Mouse (Mus musculus): ENCODE results near the gene A430033K04Rik.
A peak's percentile ranks its signal among the peaks of the same experiment; 100 is the strongest.

Gene A430033K04Rik

DNA sequence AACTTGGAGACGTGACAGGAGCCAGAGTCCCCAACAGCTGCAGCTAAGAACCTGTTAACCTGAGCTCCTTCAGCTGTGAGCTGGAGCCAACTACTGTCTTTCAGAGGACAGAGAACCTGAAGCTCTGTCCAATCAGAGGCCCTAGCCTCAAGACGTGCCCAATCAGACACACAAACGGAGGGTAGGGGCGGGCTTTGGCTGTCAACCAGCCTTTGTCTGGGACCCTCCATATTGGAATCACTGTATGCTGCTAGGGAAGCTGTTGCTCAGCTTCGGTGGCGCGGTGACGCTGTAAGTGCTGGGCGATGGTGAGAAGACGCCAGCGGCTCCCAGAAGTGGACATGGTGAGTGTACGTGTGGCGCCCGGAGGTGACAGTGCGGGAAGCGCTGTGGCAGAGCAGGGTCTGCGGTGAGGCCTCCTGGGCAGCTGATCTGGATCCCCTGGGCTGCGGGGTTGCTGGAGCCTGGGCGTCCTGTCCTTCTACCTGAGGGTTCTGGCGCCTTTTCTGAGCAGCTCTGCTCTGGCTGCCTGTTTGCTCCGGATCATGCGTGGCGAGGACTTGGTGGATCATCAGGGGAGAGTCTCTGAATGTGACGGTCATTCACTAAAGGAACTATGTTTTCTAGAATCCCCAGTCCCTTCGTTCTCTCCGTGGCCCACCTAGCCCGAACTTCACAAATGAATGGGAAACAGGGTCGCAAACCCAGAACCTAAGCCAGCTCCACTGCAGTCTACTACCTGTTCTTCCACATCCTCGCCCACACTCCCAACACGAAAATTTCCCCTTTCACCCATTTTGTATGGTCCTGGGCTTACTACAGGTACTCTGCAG, at the start of gene A430033K04Rik:
A430033K04Rik (plus strand) TSS at position 215 of the 833 bp plus-strand sequence.
- DNase-seq: peak; percentile 98

DNA sequence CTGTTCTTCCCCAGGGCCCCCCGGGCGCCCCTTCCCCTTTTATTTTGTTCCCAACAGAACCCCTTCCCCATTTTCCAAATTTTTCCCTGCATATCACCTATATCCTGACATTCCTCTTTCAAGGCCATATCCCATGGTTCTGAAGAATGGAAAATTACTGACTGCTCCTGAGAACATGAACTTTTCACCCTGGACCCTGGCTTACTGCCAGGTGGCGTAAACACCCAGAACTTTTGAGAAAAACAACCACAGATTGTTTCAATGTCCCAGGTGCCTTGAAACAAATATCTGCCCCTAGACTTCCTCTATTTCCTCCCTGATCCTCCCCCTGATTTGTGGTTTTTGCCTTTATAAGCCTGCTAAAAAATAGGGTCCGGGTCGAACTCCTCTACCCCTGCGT, 35.3 kb upstream of the A430033K04Rik start:
- DNase-seq: no peak

- DNase-seq: peak; percentile 10
Observed at GRCm38 (mm10) chr5:138618353-138618752, 4.3 kb upstream of the A430033K04Rik start.

DNA sequence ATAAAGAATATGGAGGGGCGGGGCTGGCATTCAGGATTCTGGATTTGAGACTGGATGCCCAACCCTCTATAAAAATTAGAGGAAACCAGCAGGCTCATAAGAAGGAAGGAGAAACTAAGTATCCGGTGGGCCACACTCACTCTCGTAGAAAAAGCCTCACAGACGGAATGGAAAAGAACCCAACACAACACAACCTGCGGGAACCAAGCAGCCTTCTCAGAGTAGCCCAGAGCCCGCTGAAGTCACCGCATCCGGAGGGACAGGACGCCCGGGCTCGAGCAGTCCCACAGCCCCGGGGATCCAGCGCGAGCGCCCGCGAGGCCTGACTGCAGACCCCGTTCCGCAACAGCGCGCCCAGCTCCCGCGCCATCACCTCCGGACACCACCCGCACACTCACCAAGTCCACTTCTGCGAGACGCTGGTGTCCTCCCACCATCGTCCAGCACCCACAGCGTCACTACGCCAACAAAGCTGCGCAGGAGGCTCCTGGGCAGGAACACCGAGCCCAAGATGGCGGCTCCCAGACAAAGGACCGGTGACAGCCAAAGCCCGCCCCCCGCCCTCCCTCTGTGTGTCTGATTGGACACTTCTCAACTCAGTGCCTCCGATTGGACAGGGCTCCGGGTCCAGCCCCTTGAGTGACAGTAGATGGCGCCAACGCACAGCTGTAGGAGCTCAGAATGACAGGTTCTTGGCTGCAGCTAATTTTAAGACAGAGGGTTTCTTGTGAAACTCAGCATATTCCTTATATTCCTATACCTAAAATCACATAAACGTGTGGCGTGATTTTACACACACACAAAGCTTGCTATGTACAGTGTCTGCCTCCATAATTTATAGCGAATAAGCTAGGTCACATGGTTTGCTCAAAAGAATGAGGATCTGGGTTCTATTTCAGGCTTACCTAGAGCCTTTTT, 3.2 kb upstream of the A430033K04Rik start, which contains the start of gene Zfp68:
Zfp68 (minus strand) TSS at position 551 of the 918 bp plus-strand sequence.
- DNase-seq: peak; percentile 99

- peak; percentile 57 for DNase-seq
Observed at GRCm38 (mm10) chr5:138620836-138621235, 1.8 kb upstream of the A430033K04Rik start.

DNA sequence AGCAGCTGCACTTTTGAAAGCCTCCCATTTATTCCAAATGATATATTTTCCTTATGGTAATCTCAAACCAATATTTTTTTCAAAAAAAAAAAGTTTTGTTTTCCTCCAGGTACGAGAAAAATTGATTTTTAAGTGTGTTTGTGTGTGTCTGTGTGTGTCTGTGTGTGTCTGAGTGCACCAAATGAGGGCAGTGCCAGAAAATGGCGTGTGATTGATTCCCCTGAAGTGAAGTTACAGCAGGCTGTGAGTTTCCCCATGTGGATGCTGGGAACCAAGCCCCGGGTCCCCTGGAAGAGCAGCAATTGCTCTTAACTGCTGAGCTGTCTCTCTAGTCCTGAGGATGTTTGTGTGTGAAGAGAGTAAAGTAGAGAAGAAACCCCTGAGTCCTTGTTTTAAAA, 818 bp downstream of the A430033K04Rik start:
- no peak for DNase-seq

DNA sequence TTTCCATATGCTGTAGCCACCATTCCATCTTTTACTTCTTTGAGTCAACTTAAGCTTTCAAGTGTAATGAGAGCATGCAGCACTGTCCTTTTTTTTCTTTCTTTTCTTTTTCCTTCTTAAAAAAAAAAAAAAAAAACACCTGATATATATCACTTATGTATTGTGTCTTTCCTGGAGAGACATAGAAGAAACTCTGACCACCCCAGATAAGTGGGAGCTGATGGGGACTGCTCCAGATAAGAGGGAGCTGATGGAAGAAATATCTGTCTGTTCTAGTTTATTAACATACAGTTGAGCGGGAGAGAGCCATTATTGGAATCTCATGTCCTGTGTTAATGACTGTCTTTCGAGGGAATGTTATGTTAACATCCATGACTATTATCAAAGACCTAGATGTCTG, 13.8 kb downstream of the A430033K04Rik start:
- no peak for DNase-seq

DNA sequence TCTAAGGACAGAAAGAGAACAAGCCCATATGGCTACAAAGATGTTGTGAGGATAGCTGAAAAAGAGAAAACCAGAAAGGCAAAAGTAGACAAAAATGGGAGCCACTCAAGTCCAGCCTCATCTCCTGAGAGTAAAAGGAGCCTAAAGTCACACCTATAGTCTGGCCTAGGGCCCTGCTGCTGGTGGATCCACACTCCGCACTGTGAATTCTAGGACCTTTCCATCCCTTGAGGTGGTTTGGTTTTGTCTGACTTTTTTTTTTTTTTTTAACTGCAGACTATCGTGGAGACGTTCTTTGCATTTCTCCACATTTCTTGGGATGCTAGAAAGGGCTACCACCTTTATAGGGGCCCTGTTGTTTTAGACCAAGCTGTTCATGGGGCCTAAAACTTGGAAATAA, 18.4 kb downstream of the A430033K04Rik start:
- DNase-seq: no peak

DNA sequence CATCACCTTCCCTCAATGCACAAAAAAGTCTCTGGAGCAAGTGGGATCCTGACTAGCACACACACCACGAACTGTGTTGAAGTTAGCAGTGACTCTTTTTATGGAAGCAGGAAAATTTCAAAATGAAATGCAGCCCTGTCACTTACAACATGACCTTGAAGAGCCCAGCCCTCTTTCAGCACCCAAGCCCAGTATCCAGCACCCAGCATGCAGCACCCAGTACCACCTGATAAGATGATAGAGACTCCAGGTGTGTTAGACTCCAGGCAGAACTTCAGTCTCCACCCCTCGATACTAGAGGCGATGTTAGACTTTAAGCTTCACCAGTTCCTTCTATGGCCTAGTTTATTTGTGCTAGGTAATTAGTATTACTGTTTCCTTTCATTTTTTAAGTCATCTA, 19.1 kb downstream of the A430033K04Rik start:
- no peak for DNase-seq

- DNase-seq: no peak
Observed at GRCm38 (mm10) chr5:138652911-138653310, 30.3 kb downstream of the A430033K04Rik start.

DNA sequence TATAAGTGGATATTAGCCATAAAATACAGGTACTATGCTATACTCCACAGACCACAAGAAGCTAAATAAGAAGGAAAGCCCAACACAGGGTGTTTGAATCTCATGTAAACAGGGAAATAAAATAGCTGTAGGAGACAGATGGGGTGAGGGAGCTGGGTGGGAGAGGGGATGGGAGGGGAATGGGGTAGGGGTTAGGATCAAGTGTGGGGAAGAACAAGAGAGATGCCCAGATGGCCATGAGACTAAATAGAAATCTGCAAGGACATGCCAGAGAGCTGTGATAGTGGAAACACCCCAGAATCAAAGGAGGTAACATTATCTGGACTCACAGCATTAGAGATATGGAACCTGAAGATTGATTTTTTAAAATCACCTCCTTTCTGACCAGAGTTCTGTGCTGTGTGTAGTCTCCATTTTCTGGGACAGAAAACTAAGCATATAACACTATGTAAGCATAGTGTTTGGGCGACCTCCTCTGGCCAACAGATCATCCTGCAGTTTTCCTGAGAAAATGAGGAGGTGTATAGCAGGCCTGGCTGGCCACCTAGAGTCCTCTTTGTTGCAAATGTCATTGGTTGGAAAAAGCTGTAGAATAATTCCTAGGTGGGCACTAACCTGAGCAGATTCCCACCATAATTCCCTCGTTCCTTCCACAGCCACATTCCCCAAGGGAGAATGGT, 34.0 kb downstream of the A430033K04Rik start:
- peak; percentile 29 for DNase-seq

DNA sequence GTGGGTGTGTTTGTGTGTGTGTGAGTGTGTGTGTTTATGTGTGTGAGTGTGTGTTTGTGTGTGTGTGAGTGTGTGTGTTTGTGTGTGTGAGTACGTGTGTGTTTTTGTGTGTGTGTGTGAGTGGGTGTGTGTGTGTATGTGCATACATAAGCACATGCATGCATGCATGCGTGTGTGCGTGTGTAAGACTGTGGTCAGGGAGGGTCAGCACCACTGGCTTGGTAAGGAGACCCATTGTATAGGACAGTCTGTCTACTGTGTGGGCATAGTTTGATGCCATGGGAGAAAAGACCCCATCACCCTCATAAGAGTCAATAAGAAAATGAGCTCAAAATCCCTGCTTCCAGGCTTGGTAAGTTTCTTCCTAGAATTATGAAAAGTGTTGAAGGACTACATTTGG, 34.7 kb downstream of the A430033K04Rik start:
- DNase-seq: no peak

DNA sequence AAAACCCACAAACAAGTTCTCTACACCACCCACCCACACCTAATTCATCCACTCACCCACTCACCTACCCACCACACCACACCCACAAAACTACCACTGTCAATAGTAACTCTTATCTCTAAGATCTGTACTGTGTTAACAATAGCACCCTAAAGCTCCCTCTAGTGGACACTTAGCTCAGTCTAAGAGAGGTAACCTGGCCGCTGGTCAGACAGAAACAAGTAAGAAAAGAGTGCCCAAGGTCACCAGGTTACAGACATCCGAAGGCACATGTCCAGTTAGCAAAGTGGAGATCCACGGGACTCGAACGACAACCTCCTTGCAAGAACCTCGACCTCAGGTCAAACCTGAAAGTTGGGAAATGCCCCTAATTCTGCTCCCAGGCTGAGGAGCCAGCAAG, 35.2 kb downstream of the A430033K04Rik start:
- peak; percentile 85 for DNase-seq

- DNase-seq: peak; percentile 21
Observed at GRCm38 (mm10) chr5:138658922-138659321, 36.3 kb downstream of the A430033K04Rik start.

DNA sequence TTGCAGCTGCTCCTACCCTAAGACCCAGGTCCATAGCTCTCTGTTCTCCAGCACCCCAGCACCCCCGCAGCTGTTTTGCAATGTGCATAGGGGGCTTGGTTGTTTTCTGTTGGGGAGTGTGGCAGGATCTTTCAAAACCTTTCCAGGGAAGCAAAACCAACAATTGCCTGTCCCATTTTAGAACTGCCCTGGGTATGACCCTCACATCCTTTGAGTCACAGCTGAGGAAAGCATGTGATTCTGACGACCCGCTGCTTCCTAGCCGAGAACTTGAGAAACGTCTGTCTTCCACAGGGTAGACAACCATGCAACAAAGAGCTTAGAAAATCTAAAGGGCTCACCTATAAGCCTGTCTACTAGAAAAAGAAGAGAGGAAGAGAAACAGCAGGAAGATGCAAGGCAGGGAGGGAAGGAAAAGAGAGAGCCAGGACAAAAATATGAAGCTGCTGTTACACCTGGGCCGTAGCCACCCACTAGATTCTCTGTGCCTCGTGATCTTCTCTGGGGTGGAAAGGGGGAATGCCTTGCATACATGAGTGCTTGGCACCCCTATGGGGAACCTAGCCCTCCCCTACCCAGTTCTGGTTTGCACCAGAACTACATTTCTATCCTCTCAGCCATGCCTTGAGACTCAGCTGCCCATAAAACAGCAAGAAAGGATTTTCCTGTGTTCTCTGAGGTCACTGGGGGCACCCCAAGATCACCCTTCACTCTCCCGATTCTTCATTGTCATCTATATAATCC, 60.5 kb downstream of the A430033K04Rik start:
- peak; percentile 34 for DNase-seq

- DNase-seq: no peak
Observed at GRCm38 (mm10) chr5:138683821-138684220, 61.2 kb downstream of the A430033K04Rik start.

DNA sequence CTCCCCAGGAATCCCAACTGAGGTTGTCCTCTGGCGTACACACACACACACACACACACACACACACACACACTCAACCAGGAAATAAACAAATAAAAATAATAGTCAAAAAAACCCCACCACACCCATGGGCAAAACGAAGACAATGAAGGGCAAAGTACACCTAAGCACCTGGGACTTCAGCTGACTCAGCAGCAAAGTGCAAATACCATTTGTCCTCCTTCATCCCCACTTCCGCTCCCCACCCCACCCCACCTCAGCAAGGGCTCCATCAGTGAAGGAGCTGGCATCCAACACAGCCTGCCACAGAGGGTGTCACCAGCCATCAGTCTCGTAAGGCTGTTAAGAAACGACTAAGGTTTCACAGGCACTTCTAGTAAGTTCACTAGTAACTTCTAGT, 64.8 kb downstream of the A430033K04Rik start:
- DNase-seq: no peak

DNA sequence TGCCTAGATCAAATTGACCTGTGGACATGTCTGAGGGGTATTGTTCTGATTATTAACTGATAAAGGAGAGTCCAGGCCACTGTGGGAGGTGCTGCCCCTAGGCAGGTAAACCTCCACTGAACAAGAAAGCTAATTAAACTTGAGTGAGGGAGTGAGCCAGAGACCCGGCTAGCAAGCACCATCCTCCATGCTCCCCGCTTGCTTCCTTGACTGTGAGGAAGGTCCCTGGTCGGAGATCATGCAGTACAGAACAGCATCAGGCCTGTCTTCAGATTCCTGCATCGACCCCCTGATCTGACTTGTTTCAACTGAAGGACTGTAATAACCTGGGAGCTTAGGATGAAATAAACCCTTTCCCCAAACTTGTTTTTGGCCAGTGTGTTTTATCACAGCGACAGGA, 66.6 kb downstream of the A430033K04Rik start:
- DNase-seq: no peak

DNA sequence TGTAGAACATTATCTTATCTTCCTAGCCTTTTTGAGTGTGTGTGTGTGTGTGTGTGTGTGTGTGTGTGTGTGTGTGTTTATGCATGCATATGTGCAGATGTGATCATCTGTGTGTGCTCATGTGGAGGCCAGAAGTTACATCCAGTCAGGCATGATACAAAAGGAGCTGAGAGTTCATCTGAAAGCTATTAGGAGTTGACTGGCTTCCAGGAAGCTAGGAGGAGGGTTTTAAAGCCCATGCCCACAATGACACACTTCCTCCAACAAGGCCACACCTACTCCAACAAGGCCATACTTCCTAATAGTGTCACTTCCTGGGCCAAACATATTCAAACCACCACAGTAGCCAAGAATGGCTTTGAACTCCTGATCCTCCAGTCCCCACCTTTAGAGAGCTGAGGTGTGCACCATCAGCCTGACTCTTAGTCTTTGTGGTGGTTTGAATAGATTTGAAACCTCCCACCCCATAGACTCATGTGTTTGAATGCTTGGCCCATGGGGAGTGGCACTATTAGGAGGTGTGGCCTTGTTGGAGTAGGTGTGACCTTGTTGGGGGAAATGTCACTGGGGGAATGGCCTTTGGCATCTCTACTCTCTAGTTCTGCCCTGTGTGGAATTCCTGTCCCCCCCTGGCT, 70.4 kb downstream of the A430033K04Rik start:
- DNase-seq: no peak

DNA sequence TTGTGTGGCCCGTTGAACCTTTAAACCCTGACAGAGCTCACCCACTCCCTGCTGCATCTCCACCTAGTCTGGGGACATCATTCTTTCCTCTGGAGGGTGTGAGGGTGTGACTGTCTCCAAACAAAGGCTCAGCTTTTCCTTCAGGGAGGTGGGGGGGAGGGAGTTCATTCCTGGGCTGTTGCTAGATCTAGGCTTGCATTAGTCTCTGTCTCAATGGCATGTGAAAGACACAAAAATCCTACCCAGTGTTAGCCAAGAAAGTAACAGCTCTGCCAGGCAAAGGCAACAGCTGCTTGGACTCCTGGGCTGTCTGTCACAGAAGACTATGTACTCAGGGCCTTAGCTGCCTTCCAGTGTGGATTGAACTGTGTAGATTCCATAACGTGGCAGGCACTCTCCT, 71.4 kb downstream of the A430033K04Rik start:
- DNase-seq: no peak

GRCm38 (mm10) chr5:138694496-138695167, 72.0 kb downstream of the A430033K04Rik start:
- DNase-seq: no peak
